Mouse (Mus musculus): ENCODE measurements around the gene Ablim1. TPM values are rescaled to one million over a fixed set of nuclear protein-coding genes. Genes with fewer than 3 reads are reported as not detected.

The Ablim1 gene
- polyA plus RNA-seq, 1 experiment from 2014 or later: 48.0 TPM

DNA sequence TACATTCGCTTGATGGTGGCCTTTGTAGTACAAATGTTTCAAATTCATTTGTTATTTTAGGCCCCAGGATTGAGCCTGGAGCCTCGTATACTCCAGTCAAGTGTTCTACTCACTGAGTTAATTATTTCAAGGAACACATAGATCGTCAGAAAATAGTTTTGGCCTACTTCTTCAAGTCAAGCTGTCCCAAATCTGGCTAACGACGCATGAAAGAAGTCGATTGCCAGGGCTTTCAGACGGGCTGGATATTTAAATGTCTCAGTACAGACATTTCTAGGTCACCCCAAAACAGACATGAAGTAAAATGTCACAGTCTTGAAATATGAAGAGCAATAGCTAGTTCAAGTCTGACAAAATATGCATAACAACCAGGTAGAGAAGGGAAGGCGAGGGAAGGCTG is 261.8 kb downstream of the Ablim1 start:
- no peak overlapping the region for H3K4me3 ChIP-seq
- 73% methylated on average over 8 of the region's 8 CpGs for whole genome bisulfite sequencing
- H3K27me3 ChIP-seq: no peaks in the 10 kb centered on the region
- no peak overlapping the region for H3K27ac ChIP-seq (replicated peaks)
- no peak for ATAC-seq (ENCODE audit: low read depth)
- H3K4me2 ChIP-seq: no peak overlapping the region
- peaks cover 26% of the 10 kb centered on the region for H3K4me1 ChIP-seq (replicated peaks)
- H3K9ac ChIP-seq: no peak overlapping the region
- H3K9me3 ChIP-seq: peaks cover 3% of the 10 kb centered on the region; the same call in 1 of the 2 replicates
- H3K36me3 ChIP-seq: peaks cover 5% of the 10 kb centered on the region

DNA sequence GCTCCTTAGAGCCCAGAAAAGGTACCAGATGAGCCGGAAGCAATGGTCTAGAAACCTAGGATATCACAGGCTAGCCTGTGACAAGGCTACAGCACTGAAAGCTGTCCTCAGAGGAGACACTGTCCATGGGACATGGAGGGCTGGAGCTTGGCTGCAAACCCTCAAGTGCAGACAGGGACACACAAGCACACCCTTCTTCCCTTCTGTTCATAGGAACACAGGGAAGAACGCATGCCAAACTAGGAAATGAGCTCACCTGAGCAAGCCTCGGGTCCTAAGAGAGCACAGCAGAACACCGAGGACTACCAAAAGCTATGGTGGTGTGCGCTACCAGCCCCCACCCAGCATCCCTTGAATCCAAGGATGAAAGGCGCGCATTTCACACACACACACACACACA is 262.7 kb downstream of the Ablim1 start:
- no peak overlapping the region for H3K27ac ChIP-seq (replicated peaks)
- no peak for ATAC-seq (ENCODE audit: low read depth)
- H3K27me3 ChIP-seq: no peaks in the 10 kb centered on the region
- H3K4me3 ChIP-seq: no peak overlapping the region
- no peaks in the 10 kb centered on the region for H3K9me3 ChIP-seq
- H3K4me1 ChIP-seq (replicated peaks): peaks cover 26% of the 10 kb centered on the region
- H3K4me2 ChIP-seq: no peak overlapping the region
- WGBS: 94% methylated on average over 7 of the region's 7 CpGs
- H3K36me3 ChIP-seq: no peaks in the 10 kb centered on the region
- H3K9ac ChIP-seq: no peak overlapping the region

DNA sequence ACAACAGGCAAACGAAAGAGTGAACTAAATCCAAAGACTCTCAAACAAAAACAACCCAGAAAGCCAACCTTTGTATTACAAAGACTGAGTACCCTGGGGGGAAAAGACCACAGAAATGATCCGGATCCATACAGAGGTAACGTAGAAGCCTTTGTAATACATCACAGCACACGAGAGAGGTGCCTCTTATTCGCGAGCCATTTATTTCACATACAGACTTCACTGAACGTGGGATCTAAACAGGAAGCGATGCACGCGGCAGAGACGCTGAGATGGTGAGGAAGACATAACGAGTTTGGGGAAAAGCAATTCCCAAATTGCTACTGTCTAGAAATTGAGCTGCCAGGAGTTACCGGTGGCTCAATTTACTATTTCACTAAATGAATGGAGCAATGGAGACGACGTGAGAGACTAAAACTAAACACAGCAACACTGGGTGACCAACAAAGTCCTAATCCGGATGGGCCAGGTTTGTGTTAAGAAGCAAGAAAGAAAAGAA is 265.1 kb downstream of the Ablim1 start:
- H3K9ac ChIP-seq: no peak overlapping the region
- peak overlapping the region; percentile 22; the same call in 1 of the 2 replicates for H3K4me2 ChIP-seq
- peak overlapping the region; percentile 61; the same call in 1 of the 2 replicates for H3K27ac ChIP-seq (replicated peaks)
- H3K4me1 ChIP-seq (replicated peaks): peaks cover 26% of the 10 kb centered on the region
- no peaks in the 10 kb centered on the region for H3K27me3 ChIP-seq
- H3K36me3 ChIP-seq: peaks cover 4% of the 10 kb centered on the region; the same call in 1 of the 2 replicates
- no peaks in the 10 kb centered on the region for H3K9me3 ChIP-seq
- no peak overlapping the region for H3K4me3 ChIP-seq
- WGBS: 31% methylated on average over 16 of the region's 16 CpGs
- peak; percentile 80 for ATAC-seq (ENCODE audit: low read depth)

DNA sequence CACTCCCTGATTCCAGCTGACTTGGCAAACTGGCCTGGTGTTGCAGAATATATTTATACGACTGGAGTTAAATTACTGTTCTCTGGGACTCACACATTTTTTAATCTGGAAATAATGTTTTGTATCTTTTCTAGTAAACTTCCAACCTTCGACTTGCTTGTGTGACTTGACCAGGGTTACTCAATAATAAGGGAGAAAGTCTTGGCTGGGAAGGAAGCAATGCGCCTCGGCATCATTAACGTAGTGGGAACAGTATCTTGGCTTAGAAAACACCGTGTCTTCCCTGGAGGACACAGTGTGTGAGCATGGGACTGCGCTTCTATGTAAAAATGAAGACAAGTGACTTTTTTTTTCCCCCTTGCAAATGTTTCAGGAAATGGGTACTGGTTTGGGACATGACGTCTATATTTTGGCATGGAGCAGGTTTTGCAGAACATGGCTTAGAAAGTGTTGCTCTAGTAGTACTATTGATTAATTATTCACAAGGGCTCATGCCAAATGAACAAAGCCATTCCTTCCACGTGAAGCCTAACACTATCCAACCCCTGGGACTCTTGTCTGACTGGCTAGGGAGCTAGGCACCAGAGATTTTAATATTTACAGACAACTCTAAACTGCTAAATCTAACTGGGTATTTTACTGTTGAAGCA is 266.9 kb downstream of the Ablim1 start:
- H3K4me1 ChIP-seq (replicated peaks): peaks cover 26% of the 10 kb centered on the region
- no peak overlapping the region for H3K4me3 ChIP-seq
- ATAC-seq (ENCODE audit: low read depth): no peak
- H3K36me3 ChIP-seq: peaks cover 8% of the 10 kb centered on the region; the same call in 1 of the 2 replicates
- H3K9me3 ChIP-seq: no peaks in the 10 kb centered on the region
- WGBS: 78% methylated on average over 9 of the region's 9 CpGs
- no peak overlapping the region for H3K9ac ChIP-seq
- no peak overlapping the region for H3K27ac ChIP-seq (replicated peaks)
- H3K4me2 ChIP-seq: no peak overlapping the region
- H3K27me3 ChIP-seq: no peaks in the 10 kb centered on the region

DNA sequence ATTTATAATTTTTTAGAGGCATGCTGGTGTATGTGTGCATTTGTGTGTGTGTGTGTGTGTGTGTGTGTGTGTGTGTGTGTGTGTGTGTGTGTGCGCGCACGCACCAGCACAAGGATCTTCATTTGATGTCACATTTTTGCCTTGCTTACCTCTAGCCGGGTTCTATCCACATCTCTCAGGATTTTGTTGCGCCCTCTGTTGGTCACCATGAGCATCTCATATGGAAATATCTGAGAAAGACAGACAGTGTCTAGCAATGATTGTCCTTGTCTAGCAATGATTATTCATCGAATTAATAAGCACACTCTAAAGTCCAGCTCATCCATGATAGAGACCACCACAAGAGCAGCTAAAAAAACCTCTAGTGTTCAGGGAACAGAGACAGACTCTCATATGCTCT is 275.5 kb downstream of the Ablim1 start:
- H3K9me3 ChIP-seq: no peaks in the 10 kb centered on the region
- no peak for ATAC-seq (ENCODE audit: low read depth)
- no peak overlapping the region for H3K4me2 ChIP-seq
- WGBS: 68% methylated on average over 6 of the region's 6 CpGs
- H3K27me3 ChIP-seq: no peaks in the 10 kb centered on the region
- H3K9ac ChIP-seq: no peak overlapping the region
- no peaks in the 10 kb centered on the region for H3K4me1 ChIP-seq (replicated peaks)
- H3K4me3 ChIP-seq: no peak overlapping the region
- H3K36me3 ChIP-seq: peaks cover 30% of the 10 kb centered on the region
- no peak overlapping the region for H3K27ac ChIP-seq (replicated peaks)

DNA sequence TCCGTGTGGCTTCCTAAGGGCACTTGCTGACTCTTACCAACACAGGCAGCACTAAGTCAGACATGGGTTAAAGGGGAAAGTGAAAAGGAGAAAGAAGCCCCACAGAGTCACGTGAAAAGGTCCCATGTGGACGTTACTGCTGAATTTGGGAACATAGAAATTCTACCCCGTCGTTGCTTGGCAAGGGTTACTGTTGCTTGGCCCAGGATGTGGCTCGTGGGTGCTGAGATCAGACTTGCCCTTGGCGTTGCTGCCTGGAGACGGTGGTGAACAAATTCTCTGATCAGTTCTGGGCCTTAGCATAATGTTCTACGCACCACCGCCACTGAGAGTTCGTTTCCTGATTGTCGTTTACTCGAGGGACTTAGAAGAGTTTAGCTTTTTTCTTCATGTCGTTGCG is 277.9 kb downstream of the Ablim1 start:
- Histone ChIP-seq H3K9ac (no peak overlapping the region), H3K27me3 (no peaks in the 10 kb centered on the region), H3K27ac (replicated peaks) (no peak overlapping the region), H3K4me3 (no peak overlapping the region), H3K4me1 (replicated peaks) (no peaks in the 10 kb centered on the region; the same call in 1 of the 2 replicates), H3K4me2 (no peak overlapping the region), H3K9me3 (no peaks in the 10 kb centered on the region), H3K36me3 (peaks cover 26% of the 10 kb centered on the region)
- ATAC-seq (ENCODE audit: low read depth): no peak
- 77% methylated on average over 15 of the region's 15 CpGs for WGBS

DNA sequence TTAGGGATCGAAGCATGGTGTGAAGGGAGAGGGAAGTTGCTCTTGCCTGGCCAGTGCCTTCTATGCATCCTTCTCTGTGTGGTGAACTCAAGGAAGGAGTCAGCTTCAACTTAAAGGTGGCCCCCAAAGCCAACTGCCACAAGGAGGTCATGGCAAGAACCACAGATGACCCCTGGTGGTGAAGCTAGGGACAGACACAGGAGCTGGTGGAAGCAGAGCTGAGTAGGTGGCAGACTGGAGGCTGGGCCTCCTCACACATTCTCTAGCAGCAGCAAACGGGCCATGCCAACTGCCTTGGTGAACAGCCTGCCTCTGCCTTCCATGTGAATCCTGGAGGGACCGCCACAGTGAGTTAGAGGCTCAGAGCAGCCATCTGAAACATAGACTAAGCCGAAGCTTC is 283.1 kb downstream of the Ablim1 start:
- peaks cover 6% of the 10 kb centered on the region; the same call in 1 of the 2 replicates for H3K9me3 ChIP-seq
- ATAC-seq (ENCODE audit: low read depth): no peak
- no peak overlapping the region for H3K9ac ChIP-seq
- WGBS: 80% methylated on average over 4 of the region's 4 CpGs
- no peaks in the 10 kb centered on the region; the same call in 1 of the 2 replicates for H3K4me1 ChIP-seq (replicated peaks)
- H3K36me3 ChIP-seq: 0 out of 2 replicates have a peak, but pooled peaks cover 5% of the 10 kb centered on the region
- no peaks in the 10 kb centered on the region for H3K27me3 ChIP-seq
- no peak overlapping the region for H3K4me3 ChIP-seq
- no peak overlapping the region for H3K4me2 ChIP-seq
- H3K27ac ChIP-seq (replicated peaks): no peak overlapping the region

DNA sequence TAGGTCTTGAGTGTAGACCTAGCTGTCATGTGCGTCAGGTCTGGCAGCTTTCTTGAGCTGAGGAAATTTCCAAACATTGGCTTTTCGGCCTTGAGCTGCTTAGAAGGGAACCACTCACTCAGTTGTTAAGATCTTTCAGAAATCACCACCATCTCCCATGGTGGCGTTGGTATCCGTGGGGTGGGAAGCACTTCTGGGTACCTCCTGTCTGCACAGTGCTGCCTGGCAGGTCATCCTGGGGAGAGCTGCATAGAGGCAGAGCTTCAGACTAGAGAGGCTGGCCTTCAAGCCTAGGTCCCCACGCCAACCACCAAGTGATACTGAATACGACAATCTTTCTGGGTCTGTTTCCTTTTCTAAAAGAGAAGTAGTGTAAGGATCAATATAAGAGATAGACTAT is 285.3 kb downstream of the Ablim1 start:
- no peak overlapping the region for H3K4me3 ChIP-seq
- ATAC-seq (ENCODE audit: low read depth): no peak

DNA sequence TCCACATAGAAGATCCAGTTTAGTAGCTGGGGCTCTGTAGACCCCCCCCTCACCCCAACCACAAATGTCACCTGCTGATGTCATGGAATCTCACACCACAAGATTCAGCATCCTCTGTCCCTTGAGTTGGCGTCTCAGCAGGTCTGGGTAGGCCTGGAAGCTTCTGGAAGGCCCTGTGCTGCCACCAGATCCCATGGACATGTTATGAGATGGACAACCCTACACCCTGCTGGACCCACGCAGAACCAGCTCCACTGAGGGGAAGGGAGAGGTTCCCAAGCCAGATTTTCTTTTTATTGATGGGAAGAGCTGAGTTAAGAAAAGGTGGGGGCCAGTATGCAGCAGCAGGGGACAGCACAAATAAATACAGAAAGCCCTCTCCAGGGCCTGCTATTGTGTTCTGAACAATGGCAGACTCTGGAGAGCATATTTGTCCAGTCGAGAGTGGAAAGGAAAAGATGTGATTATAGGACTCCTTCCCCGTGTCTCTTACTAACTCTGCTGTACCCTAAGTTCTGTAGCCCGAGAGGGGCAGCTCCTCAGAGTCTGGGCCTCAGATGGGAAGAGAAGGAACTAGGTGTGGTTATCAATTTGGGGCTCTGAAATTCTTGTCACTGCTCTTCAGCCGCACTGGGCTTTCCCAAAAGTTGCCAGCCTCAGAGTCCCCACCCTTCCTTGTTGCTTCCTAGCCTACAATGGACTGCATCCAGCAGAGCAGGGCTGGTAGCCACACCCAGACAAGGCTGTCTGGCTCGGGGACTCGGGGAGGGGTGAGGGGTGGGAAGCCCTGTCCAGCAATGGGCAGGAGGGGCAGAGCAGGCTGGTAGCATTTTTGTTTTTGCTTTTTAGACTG is 286.2 kb downstream of the Ablim1 start:
- 40% methylated on average over 8 of the region's 8 CpGs for WGBS
- Histone ChIP-seq H3K4me3 (no peak overlapping the region), H3K27me3 (no peaks in the 10 kb centered on the region), H3K9me3 (peaks cover 7% of the 10 kb centered on the region; the same call in 1 of the 2 replicates), H3K4me2 (no peak overlapping the region), H3K9ac (no peak overlapping the region), H3K4me1 (replicated peaks) (no peaks in the 10 kb centered on the region), H3K36me3 (no peaks in the 10 kb centered on the region), H3K27ac (replicated peaks) (no peak overlapping the region)
- ATAC-seq (ENCODE audit: low read depth): no peak

More for the DNA sequence above, 285.3 kb downstream of the Ablim1 start:
- Histone ChIP-seq H3K4me1 (replicated peaks) (no peaks in the 10 kb centered on the region; the same call in 1 of the 2 replicates), H3K4me2 (no peak overlapping the region), H3K9me3 (peaks cover 7% of the 10 kb centered on the region; the same call in 1 of the 2 replicates), H3K9ac (no peak overlapping the region), H3K36me3 (no peaks in the 10 kb centered on the region), H3K27ac (replicated peaks) (no peak overlapping the region), H3K27me3 (no peaks in the 10 kb centered on the region)
- WGBS: 95% methylated on average over 6 of the region's 6 CpGs

DNA sequence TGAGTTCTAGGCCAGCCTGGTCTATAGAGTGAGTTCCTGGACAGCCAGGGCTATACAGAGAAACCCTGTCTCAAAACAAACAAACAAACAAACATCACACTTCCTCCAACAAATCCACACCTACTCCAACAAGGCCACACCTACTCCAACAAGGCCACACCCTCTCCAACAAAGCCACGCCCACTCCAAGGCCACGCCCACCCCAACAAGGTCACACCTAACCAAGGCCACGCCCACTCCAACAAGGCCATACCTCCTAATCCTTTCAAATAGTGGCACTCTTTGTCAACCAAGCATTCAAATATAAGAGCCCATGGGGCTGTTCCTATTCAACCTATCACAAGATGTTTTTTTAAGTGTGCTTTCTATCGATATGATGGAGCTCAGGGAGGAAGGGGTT is 288.2 kb downstream of the Ablim1 start:
- Histone ChIP-seq H3K9me3 (peaks cover 7% of the 10 kb centered on the region; the same call in 1 of the 2 replicates), H3K4me3 (no peak overlapping the region), H3K9ac (no peak overlapping the region), H3K4me1 (replicated peaks) (no peaks in the 10 kb centered on the region), H3K27ac (replicated peaks) (no peak overlapping the region), H3K36me3 (no peaks in the 10 kb centered on the region), H3K27me3 (no peaks in the 10 kb centered on the region), H3K4me2 (no peak overlapping the region)
- ATAC-seq (ENCODE audit: low read depth): no peak
- 75% methylated on average over 4 of the region's 4 CpGs for WGBS

DNA sequence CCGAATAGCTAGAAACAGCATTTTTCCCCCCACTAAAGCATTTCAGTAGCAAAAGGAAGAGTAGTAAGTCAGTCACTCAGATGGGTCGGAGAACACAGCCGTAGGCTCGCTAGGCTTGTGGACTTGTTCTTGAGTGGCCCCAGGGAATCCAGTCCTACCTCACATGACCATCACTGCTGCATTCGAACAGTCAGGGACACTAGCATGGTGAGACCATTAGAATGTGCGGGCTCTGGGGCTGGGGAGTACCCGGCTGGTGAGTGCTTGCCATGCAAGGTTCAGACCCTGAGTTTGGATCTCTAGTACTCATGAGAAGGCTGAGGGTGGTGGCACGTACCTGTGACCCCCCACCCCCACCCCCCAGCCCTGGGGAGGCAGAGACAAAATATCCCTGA is 296.9 kb downstream of the Ablim1 start:
- H3K36me3 ChIP-seq: no peaks in the 10 kb centered on the region
- ATAC-seq (ENCODE audit: low read depth): no peak
- H3K4me2 ChIP-seq: no peak overlapping the region
- H3K4me1 ChIP-seq (replicated peaks): peaks cover 5% of the 10 kb centered on the region; the same call in 1 of the 2 replicates
- no peaks in the 10 kb centered on the region for H3K27me3 ChIP-seq
- H3K9ac ChIP-seq: no peak overlapping the region
- H3K4me3 ChIP-seq: no peak overlapping the region
- no peak overlapping the region for H3K27ac ChIP-seq (replicated peaks)
- no peaks in the 10 kb centered on the region for H3K9me3 ChIP-seq
- 86% methylated on average over 8 of the region's 8 CpGs for WGBS
